Mouse (Mus musculus) cerebellum, adult 2 months (tissue): ENCODE results near the gene Bfsp2. TPM values are rescaled to one million over a fixed set of nuclear protein-coding genes. Genes with fewer than 3 reads are reported as not detected.

Source experiments
- DNase-seq, 2 experiments: peaks; one replicate each; pipeline ENCODE4 v3.0.0; 2021
- H3K27ac ChIP-seq: fragments of 200-500 bp; 2 replicates; pipeline ENCODE4 v1.5.1; 2012; ENCODE audit warnings: low read length, control low read depth, inconsistent platforms; ENCODE audit not compliant: insufficient read depth
- H3K27me3 ChIP-seq: fragments of 200-500 bp; 2 replicates; pipeline ENCODE4 v1.6.1; 2012; ENCODE audit warnings: inconsistent platforms, mild to moderate bottlenecking, low read length, moderate library complexity; ENCODE audit not compliant: control insufficient read depth, insufficient read depth
- H3K4me1 ChIP-seq: fragments of 200-500 bp; 2 replicates; pipeline ENCODE4 v1.6.1; 2011; ENCODE audit warnings: low read length; ENCODE audit not compliant: control insufficient read depth, insufficient read depth
- H3K4me3 ChIP-seq: fragments of 200-500 bp; replicated peaks from 2 replicates; pipeline ENCODE3; 2011; ENCODE audit warnings: mild to moderate bottlenecking, low read depth, low read length, control low read depth; ENCODE audit not compliant: insufficient read depth
- CTCF ChIP-seq: fragments of 200-500 bp; IDR thresholded peaks from 2 replicates; pipeline ENCODE4 v1.5.1; 2011; ENCODE audit warnings: low read depth, mild to moderate bottlenecking, control low read depth, low read length, moderate library complexity, borderline replicate concordance; ENCODE audit not compliant: insufficient read depth
- POLR2A ChIP-seq: fragments of 200-500 bp; IDR thresholded peaks from 2 replicates; pipeline ENCODE4 v1.6.1; 2011; ENCODE audit warnings: low read length, control low read depth, borderline replicate concordance; ENCODE audit not compliant: insufficient read depth
- WGBS: fragments of 180-500 bp; shearing (Covaris S2); methylation state at CpG from one replicate; pipeline ENCODE4 v1.1.7; 2018; 5-methylcytosine and 5-hydroxymethylcytosine counted together
- polyA plus RNA-seq: library from polyadenylated mRNA; depleted of rRNA; stranded (reverse); fragments of >200 nt; gene quantifications from 2 replicates; pipeline ENCODE4 v1.2.3, GENCODE M21; 2012

Bfsp2 gene
- polyA plus RNA-seq, 1 experiment, result 9.2 TPM

DNA sequence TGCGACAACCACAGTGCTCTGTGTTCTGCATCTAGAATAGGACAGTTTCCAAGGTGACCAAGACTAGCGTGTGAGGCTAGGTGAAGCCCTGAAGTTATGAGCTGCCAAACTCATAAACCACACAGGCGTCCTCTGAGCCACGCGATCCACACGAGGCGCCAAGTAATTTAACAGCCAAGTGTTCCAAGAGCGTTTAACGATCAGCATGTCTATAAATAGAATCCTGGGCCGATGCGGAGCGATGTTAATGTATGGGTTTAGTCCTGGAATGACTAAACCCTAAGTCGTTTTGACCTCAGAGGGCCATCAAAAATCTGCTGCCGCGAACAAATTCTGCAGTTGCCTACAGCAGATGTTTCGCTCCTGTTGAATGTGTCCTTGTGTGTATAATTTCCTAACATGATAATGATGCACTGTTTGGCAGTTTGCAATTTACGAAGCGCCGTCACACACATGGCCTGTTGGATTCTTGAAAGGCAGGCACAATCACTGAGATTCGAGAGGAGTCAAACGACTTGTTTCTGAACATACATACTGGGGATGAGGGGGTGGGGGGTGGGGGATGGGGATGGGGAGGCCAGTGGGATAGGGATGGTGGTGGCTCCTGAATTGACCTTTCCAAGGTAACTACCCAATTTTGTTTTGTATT is 81.6 kb downstream of the Bfsp2 start:
- 41% methylated on average over 21 of the region's 21 CpGs for WGBS
- Histone ChIP-seq H3K4me3 (no peak overlapping the region), H3K27me3 (no peaks in the 10 kb centered on the region), H3K27ac (no peak overlapping the region), H3K4me1 (no peaks in the 10 kb centered on the region)
- no peak for TF ChIP-seq CTCF
- no peak for TF ChIP-seq POLR2A
- no peak for DNase-seq

DNA sequence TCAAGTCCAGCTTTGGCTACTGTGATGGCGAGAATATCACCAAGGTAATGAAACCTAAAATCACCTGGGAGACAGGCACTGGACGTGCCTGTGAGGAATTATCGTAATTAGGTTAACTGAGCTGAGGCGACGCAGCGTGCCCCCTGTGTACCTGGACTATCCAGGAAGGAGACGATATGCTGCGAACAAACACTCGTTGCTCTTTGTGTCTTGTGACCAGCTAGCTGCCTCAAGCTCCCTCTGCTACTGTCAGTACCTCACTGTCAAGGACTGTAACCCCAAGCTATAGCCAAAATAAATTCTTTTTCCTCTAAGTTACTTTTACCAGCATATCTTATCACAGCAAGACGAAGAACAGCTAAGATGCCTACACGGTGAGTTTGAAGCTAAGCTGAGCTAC is 87.0 kb downstream of the Bfsp2 start:
- no peak overlapping the region for H3K27ac ChIP-seq
- no peaks in the 10 kb centered on the region for H3K27me3 ChIP-seq
- no peak overlapping the region for H3K4me3 ChIP-seq
- TF ChIP-seq POLR2A, result no peak
- H3K4me1 ChIP-seq, result no peaks in the 10 kb centered on the region
- no peak for DNase-seq
- 88% methylated on average over 11 of the region's 11 CpGs for WGBS

DNA sequence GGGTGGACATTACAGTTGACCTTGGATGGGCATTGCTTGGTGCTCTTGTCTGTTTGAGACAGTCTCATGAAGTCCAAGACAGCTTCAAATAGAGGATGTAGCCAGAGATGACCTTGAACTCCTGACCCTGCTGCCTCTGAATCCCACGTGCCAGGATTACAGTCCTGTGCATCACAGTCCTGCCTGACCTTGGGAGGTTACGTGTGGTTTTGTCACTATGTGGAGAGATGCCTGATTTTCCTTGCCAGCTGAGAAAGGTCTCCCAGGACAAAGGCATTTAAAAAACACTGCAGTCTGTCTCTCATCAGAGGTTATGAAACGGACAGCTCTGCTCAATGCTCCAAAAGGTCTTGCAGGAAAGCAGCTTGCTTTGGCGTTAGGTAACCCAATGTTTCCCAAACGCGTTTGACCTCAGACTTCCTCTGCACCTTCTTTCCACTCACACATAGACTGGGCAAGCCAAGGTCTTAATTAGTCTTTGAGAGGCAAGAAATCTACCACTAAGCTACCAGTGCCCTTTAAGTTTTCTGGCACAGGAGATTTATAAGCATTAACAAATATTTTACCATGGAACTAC is 88.3 kb downstream of the Bfsp2 start:
- no peak for DNase-seq
- H3K4me3 ChIP-seq, result no peak overlapping the region
- no peaks in the 10 kb centered on the region for H3K27me3 ChIP-seq
- H3K27ac ChIP-seq, result no peak overlapping the region
- TF ChIP-seq CTCF (no peak), POLR2A (no peak)
- WGBS, result 68% methylated on average over 6 of the region's 6 CpGs
- no peaks in the 10 kb centered on the region for H3K4me1 ChIP-seq

DNA sequence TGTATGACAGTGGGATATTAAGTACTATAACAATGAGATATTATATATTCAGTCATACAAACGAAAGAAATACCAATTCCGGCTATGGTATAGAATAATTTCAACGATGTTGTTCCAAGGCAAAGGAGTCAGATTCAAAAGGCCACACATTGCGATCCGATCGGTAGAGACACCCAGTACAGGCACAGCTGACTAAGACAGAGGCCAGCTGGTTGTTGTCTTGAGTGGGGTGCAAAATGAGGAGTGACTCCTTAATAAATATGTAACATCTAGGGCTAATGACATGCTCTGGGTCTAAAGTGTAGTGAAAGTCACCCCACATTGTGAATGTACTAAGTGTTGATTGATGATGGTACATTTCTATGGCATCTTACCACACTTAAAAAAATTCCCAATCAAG is 91.0 kb downstream of the Bfsp2 start:
- TF ChIP-seq CTCF, result no peak
- no peak for TF ChIP-seq POLR2A
- WGBS, result 95% methylated on average over 6 of the region's 6 CpGs
- Histone ChIP-seq H3K4me1 (no peaks in the 10 kb centered on the region), H3K27ac (no peak overlapping the region), H3K27me3 (no peaks in the 10 kb centered on the region), H3K4me3 (no peak overlapping the region)
- no peak for DNase-seq

DNA sequence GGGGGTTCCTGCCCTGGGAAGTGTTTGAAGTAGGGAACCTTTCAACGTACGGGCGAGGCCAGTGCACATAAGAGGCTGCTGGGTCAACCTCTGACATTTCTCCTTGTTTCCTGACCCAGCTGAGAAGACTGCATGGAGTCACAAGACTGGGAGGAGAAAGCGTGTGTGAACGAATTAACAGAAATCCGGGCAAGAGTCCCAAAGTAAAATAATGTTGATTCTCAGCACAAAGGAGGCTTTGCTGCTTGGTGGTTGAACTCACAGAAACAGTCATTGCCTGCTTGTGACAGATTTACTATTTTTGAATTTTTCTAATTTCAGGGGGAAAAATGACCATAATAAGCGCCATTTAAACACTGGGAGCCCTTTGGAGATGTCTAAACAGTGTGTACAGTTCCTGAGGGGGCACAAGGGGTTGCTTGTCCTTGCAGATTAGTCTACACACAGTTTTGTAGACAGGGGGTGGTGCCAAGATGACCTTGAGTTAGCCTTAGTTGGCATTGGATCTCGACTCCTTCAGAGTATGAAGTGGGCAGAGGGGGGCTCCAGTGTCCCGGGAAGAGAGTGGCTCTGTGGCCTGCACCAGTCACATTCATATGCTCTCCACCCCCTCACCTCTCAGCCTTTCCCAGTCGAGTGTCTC is 93.1 kb downstream of the Bfsp2 start:
- DNase-seq, result no peak
- H3K4me1 ChIP-seq, result no peaks in the 10 kb centered on the region
- no peak overlapping the region for H3K27ac ChIP-seq
- no peaks in the 10 kb centered on the region for H3K27me3 ChIP-seq
- no peak for TF ChIP-seq CTCF
- no peak for TF ChIP-seq POLR2A
- WGBS, result 54% methylated on average over 10 of the region's 10 CpGs
- no peak overlapping the region for H3K4me3 ChIP-seq

- WGBS, result 50% methylated on average over 5 of the region's 5 CpGs
- H3K27ac ChIP-seq, result no peak overlapping the region
- no peaks in the 10 kb centered on the region for H3K27me3 ChIP-seq
- H3K4me1 ChIP-seq, result no peaks in the 10 kb centered on the region
- H3K4me3 ChIP-seq, result no peak overlapping the region
- TF ChIP-seq CTCF, result no peak
- no peak for TF ChIP-seq POLR2A
- DNase-seq, result no peak
These were observed 93.6 kb downstream of the Bfsp2 start for GRCm38 (mm10) chr9:103386573-103386972.

- Histone ChIP-seq H3K4me3 (no peak overlapping the region), H3K27ac (no peak overlapping the region), H3K27me3 (no peaks in the 10 kb centered on the region), H3K4me1 (no peaks in the 10 kb centered on the region)
- TF ChIP-seq CTCF, result no peak
- no peak for TF ChIP-seq POLR2A
- no peak for DNase-seq
- 53% methylated on average over 1 of the region's 1 CpGs for WGBS
These were observed 94.6 kb downstream of the Bfsp2 start for GRCm38 (mm10) chr9:103385600-103385999.
